Mouse (Mus musculus): ENCODE data around the gene Pbxip1. TPM values are rescaled to one million over a fixed set of nuclear protein-coding genes. Genes with fewer than 3 reads are reported as not detected.

The Pbxip1 gene
- polyA plus RNA-seq, 1 experiment from 2014 or later = 10.2 TPM

GRCm38 (mm10) chr3:89394006-89394893 is 42.3 kb upstream of the Pbxip1 start, which contains the start of gene Zbtb7b:
Zbtb7b (minus strand) TSS chr3:89394776.
- Histone ChIP-seq H3K9me3 (replicated peaks) (no peaks in the 10 kb centered on the region), H3K36me3 (ENCODE audit: poor library complexity, severe bottlenecking) (no peaks in the 10 kb centered on the region), H3K4me1 (peaks cover 66% of the 10 kb centered on the region), H3K4me3 (peak within 1 kb of the TSS; percentile 48), H3K27me3 (peaks cover 27% of the 10 kb centered on the region), H3K9ac (peak within 1 kb of the TSS; percentile 63), H3K27ac (peak within 1 kb of the TSS; percentile 60), H3K4me2 (peak within 1 kb of the TSS; percentile 96)
- under 1% methylated on average over 39 of the region's 42 CpGs for WGBS
- ATAC-seq = peak; percentile 57

- H3K9me3 ChIP-seq (replicated peaks) = no peaks in the 10 kb centered on the region
- no peaks in the 10 kb centered on the region for H3K36me3 ChIP-seq (ENCODE audit: poor library complexity, severe bottlenecking)
- H3K27me3 ChIP-seq = peaks cover 27% of the 10 kb centered on the region
- H3K9ac ChIP-seq = peak overlapping the region; percentile 63; the same call in 1 of the 2 replicates
- peak overlapping the region; percentile 48 for H3K4me3 ChIP-seq
- H3K4me1 ChIP-seq = peaks cover 66% of the 10 kb centered on the region
- ATAC-seq = peak; percentile 6; the same call in 1 of the 2 replicates
- 0 out of 2 replicates have a peak overlapping the region, but pooled peaks have one; percentile 60 for H3K27ac ChIP-seq
- H3K4me2 ChIP-seq = peak overlapping the region; percentile 96
- WGBS = under 1% methylated on average over 12 of the region's 12 CpGs
These were observed 41.6 kb upstream of the Pbxip1 start for GRCm38 (mm10) chr3:89394894-89395256.

GRCm38 (mm10) chr3:89395419-89395805 is 41.1 kb upstream of the Pbxip1 start:
- Histone ChIP-seq H3K27ac (no peak overlapping the region), H3K4me3 (peak overlapping the region; percentile 48), H3K9me3 (replicated peaks) (no peaks in the 10 kb centered on the region), H3K36me3 (ENCODE audit: poor library complexity, severe bottlenecking) (no peaks in the 10 kb centered on the region), H3K27me3 (peaks cover 27% of the 10 kb centered on the region), H3K4me2 (peak overlapping the region; percentile 96), H3K9ac (peak overlapping the region; percentile 63; the same call in 1 of the 2 replicates), H3K4me1 (peaks cover 61% of the 10 kb centered on the region)
- no peak for ATAC-seq
- 8% methylated on average over 10 of the region's 10 CpGs for WGBS

- Histone ChIP-seq H3K4me1 (peaks cover 54% of the 10 kb centered on the region), H3K9me3 (replicated peaks) (no peaks in the 10 kb centered on the region), H3K4me2 (peak overlapping the region; percentile 96), H3K27ac (no peak overlapping the region), H3K27me3 (peaks cover 27% of the 10 kb centered on the region), H3K9ac (peak overlapping the region; percentile 63), H3K36me3 (ENCODE audit: poor library complexity, severe bottlenecking) (0 out of 2 replicates have a peak, but pooled peaks cover 2% of the 10 kb centered on the region), H3K4me3 (peak overlapping the region; percentile 48)
- no peak for ATAC-seq
- WGBS = under 1% methylated on average over 34 of the region's 44 CpGs
These were observed 40.5 kb upstream of the Pbxip1 start for GRCm38 (mm10) chr3:89395806-89396653.

GRCm38 (mm10) chr3:89396654-89397005 is 39.9 kb upstream of the Pbxip1 start:
- Histone ChIP-seq H3K4me1 (peaks cover 48% of the 10 kb centered on the region), H3K4me2 (peak overlapping the region; percentile 96), H3K9ac (peak overlapping the region; percentile 63; the same call in 1 of the 2 replicates), H3K4me3 (peak overlapping the region; percentile 48), H3K36me3 (ENCODE audit: poor library complexity, severe bottlenecking) (peaks cover 8% of the 10 kb centered on the region; the same call in 1 of the 2 replicates), H3K27me3 (peaks cover 27% of the 10 kb centered on the region), H3K9me3 (replicated peaks) (no peaks in the 10 kb centered on the region), H3K27ac (no peak overlapping the region)
- 0% methylated on average over 4 of the region's 4 CpGs for WGBS
- no peak for ATAC-seq

- H3K27ac ChIP-seq = no peak overlapping the region
- no peak for ATAC-seq
- peaks cover 42% of the 10 kb centered on the region for H3K36me3 ChIP-seq (ENCODE audit: poor library complexity, severe bottlenecking)
- WGBS = 92% methylated on average over 7 of the region's 7 CpGs
- H3K4me2 ChIP-seq = no peak overlapping the region
- H3K4me3 ChIP-seq = no peak overlapping the region
- H3K9ac ChIP-seq = no peak overlapping the region
- H3K4me1 ChIP-seq = peaks cover 6% of the 10 kb centered on the region; the same call in 1 of the 2 replicates
- no peaks in the 10 kb centered on the region for H3K9me3 ChIP-seq (replicated peaks)
- H3K27me3 ChIP-seq = no peaks in the 10 kb centered on the region
These were observed 35.2 kb upstream of the Pbxip1 start for GRCm38 (mm10) chr3:89401329-89401728.

GRCm38 (mm10) chr3:89402693-89403092 is 33.8 kb upstream of the Pbxip1 start, which contains the start of gene Lenep:
Lenep (minus strand) TSS chr3:89402793.
- 74% methylated on average over 5 of the region's 5 CpGs for WGBS
- Histone ChIP-seq H3K27ac (no peak within 1 kb of the TSS), H3K4me2 (no peak within 1 kb of the TSS), H3K4me3 (no peak within 1 kb of the TSS), H3K36me3 (ENCODE audit: poor library complexity, severe bottlenecking) (peaks cover 50% of the 10 kb centered on the region), H3K27me3 (no peaks in the 10 kb centered on the region), H3K4me1 (peaks cover 4% of the 10 kb centered on the region; the same call in 1 of the 2 replicates), H3K9me3 (replicated peaks) (no peaks in the 10 kb centered on the region), H3K9ac (no peak within 1 kb of the TSS)
- ATAC-seq = no peak

GRCm38 (mm10) chr3:89406887-89407286 is 29.6 kb upstream of the Pbxip1 start:
- Histone ChIP-seq H3K9me3 (replicated peaks) (no peaks in the 10 kb centered on the region), H3K4me1 (peaks cover 11% of the 10 kb centered on the region), H3K9ac (0 out of 2 replicates have a peak overlapping the region, but pooled peaks have one; percentile 4), H3K36me3 (ENCODE audit: poor library complexity, severe bottlenecking) (peaks cover 50% of the 10 kb centered on the region), H3K4me3 (no peak overlapping the region), H3K27me3 (no peaks in the 10 kb centered on the region), H3K4me2 (no peak overlapping the region), H3K27ac (no peak overlapping the region)
- ATAC-seq = no peak
- 89% methylated on average over 6 of the region's 6 CpGs for WGBS

GRCm38 (mm10) chr3:89408448-89408847 is 28.1 kb upstream of the Pbxip1 start:
- no peak overlapping the region for H3K27ac ChIP-seq
- H3K4me2 ChIP-seq = no peak overlapping the region
- ATAC-seq = no peak
- H3K9me3 ChIP-seq (replicated peaks) = no peaks in the 10 kb centered on the region
- no peak overlapping the region for H3K9ac ChIP-seq
- 67% methylated on average over 16 of the region's 16 CpGs for WGBS
- H3K27me3 ChIP-seq = no peaks in the 10 kb centered on the region
- H3K4me3 ChIP-seq = no peak overlapping the region
- peaks cover 11% of the 10 kb centered on the region for H3K4me1 ChIP-seq
- H3K36me3 ChIP-seq (ENCODE audit: poor library complexity, severe bottlenecking) = peaks cover 37% of the 10 kb centered on the region

GRCm38 (mm10) chr3:89409701-89410100 is 26.8 kb upstream of the Pbxip1 start:
- Histone ChIP-seq H3K27me3 (no peaks in the 10 kb centered on the region), H3K4me3 (no peak overlapping the region), H3K4me1 (peaks cover 11% of the 10 kb centered on the region), H3K9me3 (replicated peaks) (no peaks in the 10 kb centered on the region), H3K4me2 (no peak overlapping the region), H3K36me3 (ENCODE audit: poor library complexity, severe bottlenecking) (peaks cover 38% of the 10 kb centered on the region), H3K27ac (no peak overlapping the region), H3K9ac (no peak overlapping the region)
- 96% methylated on average over 3 of the region's 3 CpGs for WGBS
- ATAC-seq = no peak

- H3K4me1 ChIP-seq = peaks cover 11% of the 10 kb centered on the region
- no peaks in the 10 kb centered on the region for H3K9me3 ChIP-seq (replicated peaks)
- 78% methylated on average over 10 of the region's 10 CpGs for WGBS
- peaks cover 43% of the 10 kb centered on the region for H3K36me3 ChIP-seq (ENCODE audit: poor library complexity, severe bottlenecking)
- H3K9ac ChIP-seq = peak overlapping the region; percentile 62
- H3K4me2 ChIP-seq = peak overlapping the region; percentile 78
- peak overlapping the region; percentile 59 for H3K4me3 ChIP-seq
- ATAC-seq = no peak
- H3K27ac ChIP-seq = peak overlapping the region; percentile 16; the same call in 1 of the 2 replicates
- no peaks in the 10 kb centered on the region for H3K27me3 ChIP-seq
These were observed 25.6 kb upstream of the Pbxip1 start for GRCm38 (mm10) chr3:89410864-89411263.
